Mouse (Mus musculus) liver, embryonic 14.5 days (tissue): ENCODE results near the gene Zbtb8a.

Experiments used
- CTCF ChIP-seq: IDR thresholded peaks from 2 replicates; pipeline ENCODE4 v1.5.1; 2016; ENCODE audit warnings: antibody characterized with exemption, low read depth, control low read depth
- EP300 ChIP-seq: IDR thresholded peaks from 2 replicates; pipeline ENCODE4 v1.6.1; 2016; ENCODE audit warnings: antibody characterized with exemption, low read depth

GRCm38 (mm10) chr4:129377601-129378390 lies at the start of gene Zbtb8a:
- TF ChIP-seq CTCF (no peak), EP300 (no peak)
